8 mouse cellular contexts compared by ENCODE assay signal in the genomic region with DNA sequence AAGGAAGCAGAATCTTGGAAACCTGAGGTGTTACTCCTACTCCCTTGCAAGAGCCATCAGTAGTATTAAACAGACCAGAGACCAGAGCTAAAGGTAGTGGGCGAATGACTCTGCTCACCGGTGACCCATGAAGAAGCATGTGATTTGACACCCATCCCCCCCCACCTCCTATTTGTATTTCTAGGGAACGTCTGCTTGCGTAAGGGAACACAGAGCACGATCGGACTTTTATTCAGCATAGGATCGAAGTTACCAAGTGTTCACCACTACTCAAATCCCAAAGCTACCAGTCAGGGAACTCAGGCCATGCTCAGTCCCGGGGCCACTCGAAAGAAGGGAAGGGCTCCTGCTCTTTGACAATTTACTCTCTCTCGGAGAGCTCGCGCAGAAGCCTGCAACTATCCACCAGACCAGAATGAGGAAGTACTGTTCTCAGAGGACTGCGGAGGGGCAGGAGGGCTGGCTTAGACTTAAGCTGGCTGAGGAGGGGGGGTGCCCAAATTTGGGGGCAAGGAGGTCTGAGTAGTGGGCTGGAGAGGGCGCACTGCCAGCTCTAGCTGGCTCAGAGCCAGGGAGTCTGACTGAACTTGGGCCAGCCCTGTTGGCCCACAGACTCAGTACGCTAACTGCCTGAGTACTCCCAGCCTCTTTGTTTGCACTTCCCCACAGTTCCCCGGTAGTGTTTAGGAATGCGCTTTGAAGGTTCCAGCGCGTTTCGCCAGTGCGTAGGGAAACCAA. TPM values are rescaled to one million over a fixed set of nuclear protein-coding genes. Genes with fewer than 3 reads are reported as not detected.
DNase-seq lines count a peak whose midpoint lies in the region; ATAC-seq lines count a peak whose summit lies in the region.

No protein-coding gene starts in this region.

- H3K9me3 ChIP-seq in heart, embryonic 12.5 days (replicated peaks): no peaks in the 10 kb centered on the region
- no peaks in the 10 kb centered on the region for H3K9me3 ChIP-seq in limb, embryonic 10.5 days (replicated peaks)

- peak; percentile 95 for DNase-seq in heart, adult 11 months
- no peak for DNase-seq in heart, adult 8-10 months (ENCODE audit: low spot score)
- DNase-seq in ZHBTc4 (ENCODE audit: low read depth, low spot score): peak; percentile 79
- DNase-seq in limb, embryonic 10.5 days (ENCODE audit: low spot score): no peak
- DNase-seq in testis, postnatal 14 days (ENCODE audit: low spot score): peak; percentile 15
- DNase-seq in cerebellum, adult 9-11 months: no peak

- peaks cover 34% of the 10 kb centered on the region for H3K4me1 ChIP-seq in heart, embryonic 12.5 days (replicated peaks)
- peaks cover 52% of the 10 kb centered on the region for H3K4me1 ChIP-seq in limb, embryonic 10.5 days

- no peaks in the 10 kb centered on the region for H3K36me3 ChIP-seq in heart, embryonic 12.5 days
- no peaks in the 10 kb centered on the region for H3K36me3 ChIP-seq in limb, embryonic 10.5 days

- ATAC-seq in heart, embryonic 12.5 days (ENCODE audit: insufficient number of reproducible peaks, low FRiP score): peak; percentile 66
- ATAC-seq in megakaryocyte progenitor cell, adult 5-6 weeks (replicated peaks; ENCODE audit: poor library complexity): peak; percentile 74

- peak overlapping the region; percentile 61 for H3K4me2 ChIP-seq in heart, embryonic 12.5 days

- 8% methylated on average over 21 of the region's 21 CpGs for WGBS in heart, embryonic 12.5 days
- WGBS in limb, embryonic 10.5 days: 13% methylated on average over 21 of the region's 21 CpGs

- H3K27ac ChIP-seq in heart, embryonic 12.5 days (ENCODE audit: poor library complexity, severe bottlenecking): peak overlapping the region; percentile 92
- peak overlapping the region; percentile 83 for H3K27ac ChIP-seq in limb, embryonic 10.5 days

- peak overlapping the region; percentile 23 for H3K4me3 ChIP-seq in heart, embryonic 12.5 days
- H3K4me3 ChIP-seq in limb, embryonic 10.5 days: peak overlapping the region; percentile 33

- H3K27me3 ChIP-seq in heart, embryonic 12.5 days (replicated peaks): peaks cover 42% of the 10 kb centered on the region
- peaks cover 75% of the 10 kb centered on the region for H3K27me3 ChIP-seq in limb, embryonic 10.5 days (ENCODE audit: low read depth, poor library complexity, severe bottlenecking)

- H3K9ac ChIP-seq in heart, embryonic 12.5 days: peak overlapping the region; percentile 65

RNA-seq across cellular contexts. Expression of gene Bcor, which starts 37.4 kb away (rescaled TPM):
- total RNA-seq in heart, adult 8-10 months (2022): 10 to 100 TPM; 18.7 to 23.4 (median 20.5) TPM
- 20.3 and 23.4 TPM in 2 replicates for polyA plus RNA-seq in heart, embryonic 12.5 days (2016; fragmentation: Nextera tagmentation; extraction: Ambion mirVana)
- polyA plus RNA-seq in limb, embryonic 10.5 days (2016; fragmentation: Nextera tagmentation; extraction: Ambion mirVana): 20.7 and 26.5 TPM in 2 replicates
- 35.3 and 42.7 TPM in 2 replicates for total RNA-seq in megakaryocyte progenitor cell, adult 5-6 weeks (2015)
- total RNA-seq in megakaryocyte progenitor cell, adult 5-6 weeks (2017): 24.7 and 29.1 TPM in 2 replicates

Comparison
In these comparisons a context has a peak if more than half of its experiments do, and no peak if none do; other contexts are left out.
1. DNase-seq: peak in heart, adult 11 months (single experiment), ZHBTc4 (single experiment) and testis, postnatal 14 days (single experiment); none in heart, adult 8-10 months (single experiment), limb, embryonic 10.5 days (single experiment) and cerebellum, adult 9-11 months (single experiment).